Mouse (Mus musculus) bone marrow, adult 2 months (tissue): ENCODE measurements around the gene Map10. TPM values are rescaled to one million over a fixed set of nuclear protein-coding genes. Genes with fewer than 3 reads are reported as not detected.
A peak's percentile ranks its signal among the peaks of the same experiment; 100 is the strongest.

ENCODE experiments used
- H3K27ac ChIP-seq: fragments of 200-500 bp; 2 replicates; pipeline ENCODE4 v1.5.1; 2012; ENCODE audit warnings: low read depth, mild to moderate bottlenecking, control low read depth, inconsistent platforms, low read length; ENCODE audit not compliant: control insufficient read depth, poor library complexity, insufficient read depth
- H3K4me1 ChIP-seq: fragments of 200-500 bp; 2 replicates; pipeline ENCODE4 v1.6.1; 2011; ENCODE audit warnings: low read length; ENCODE audit not compliant: control insufficient read depth, insufficient read depth
- H3K4me3 ChIP-seq: fragments of 200-500 bp; replicated peaks from 2 replicates; pipeline ENCODE3; 2011; ENCODE audit warnings: mild to moderate bottlenecking, low read depth, low read length, control low read depth; ENCODE audit not compliant: control insufficient read depth
- CTCF ChIP-seq: fragments of 200-500 bp; IDR thresholded peaks from 2 replicates; pipeline ENCODE4 v1.5.1; 2011; ENCODE audit warnings: low read length, control low read depth; ENCODE audit not compliant: control insufficient read depth, insufficient read depth
- POLR2A ChIP-seq: fragments of 200-500 bp; IDR thresholded peaks from 2 replicates; pipeline ENCODE4 v1.6.1; 2011; ENCODE audit warnings: low read depth, mild to moderate bottlenecking, control low read depth, low read length, borderline replicate concordance; ENCODE audit not compliant: control insufficient read depth
- WGBS: fragments of 180-500 bp; shearing (Covaris S2); methylation state at CpG from one replicate; pipeline ENCODE4 v1.1.7; 2018; 5-methylcytosine and 5-hydroxymethylcytosine counted together
- polyA plus RNA-seq: library from polyadenylated mRNA; stranded (reverse); fragments of >200 nt; gene quantifications from 2 replicates; pipeline ENCODE4 v1.2.4, GENCODE M21; 2011; ENCODE audit warnings: low replicate concordance; ENCODE audit not compliant: missing spikeins, insufficient read depth, insufficient read length

Map10 gene
- polyA plus RNA-seq, 1 experiment, result 0.42 TPM

- Histone ChIP-seq H3K4me1 (no peaks in the 10 kb centered on the region; the same call in 1 of the 2 replicates), H3K27ac (no peak overlapping the region), H3K4me3 (no peak overlapping the region)
- TF ChIP-seq POLR2A (no peak), CTCF (no peak)
- 67% methylated on average over 8 of the region's 8 CpGs for WGBS
These were observed 4.3 kb upstream of the Map10 start for GRCm38 (mm10) chr8:125665183-125665875.

DNA sequence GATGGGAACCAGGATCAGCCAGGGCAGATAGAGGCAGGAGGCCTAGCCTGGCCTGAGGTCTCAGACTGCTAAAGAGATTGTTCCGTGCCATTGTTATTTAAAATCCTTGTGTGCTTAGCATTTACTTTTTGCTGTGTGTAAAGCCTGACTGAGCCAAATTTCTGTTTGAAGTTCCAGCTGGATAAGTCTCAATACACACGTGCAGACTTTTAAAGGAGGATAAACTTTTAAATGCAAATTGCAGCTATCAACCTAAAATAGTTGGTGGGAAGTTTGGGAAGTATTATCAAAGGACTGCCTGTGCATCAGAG, 3.8 kb upstream of the Map10 start:
- TF ChIP-seq CTCF (no peak), POLR2A (no peak)
- Histone ChIP-seq H3K27ac (no peak overlapping the region), H3K4me1 (no peaks in the 10 kb centered on the region; the same call in 1 of the 2 replicates), H3K4me3 (no peak overlapping the region)
- 75% methylated on average over 2 of the region's 2 CpGs for WGBS

DNA sequence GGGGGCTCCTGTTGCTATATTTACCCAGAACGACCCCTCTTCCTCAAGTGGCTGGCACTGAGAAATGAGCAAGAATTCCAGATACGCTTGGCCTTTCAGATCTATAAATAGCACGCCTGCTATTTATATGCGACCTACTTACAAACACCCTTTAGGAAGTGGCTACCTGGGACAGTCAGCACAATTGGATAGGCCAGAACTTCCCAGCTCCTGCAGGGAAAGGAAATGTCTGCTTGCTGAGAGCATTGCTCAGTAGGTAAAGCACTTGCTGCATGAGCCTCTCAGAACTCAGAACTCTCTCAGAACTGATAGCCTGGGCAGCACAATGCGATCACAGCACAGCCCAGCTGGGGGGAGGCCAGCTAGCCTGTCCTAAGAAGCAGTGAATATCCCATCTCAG, 3.4 kb upstream of the Map10 start:
- WGBS, result 77% methylated on average over 5 of the region's 5 CpGs
- Histone ChIP-seq H3K4me3 (no peak overlapping the region), H3K4me1 (no peaks in the 10 kb centered on the region; the same call in 1 of the 2 replicates), H3K27ac (no peak overlapping the region)
- no peak for TF ChIP-seq POLR2A
- no peak for TF ChIP-seq CTCF

DNA sequence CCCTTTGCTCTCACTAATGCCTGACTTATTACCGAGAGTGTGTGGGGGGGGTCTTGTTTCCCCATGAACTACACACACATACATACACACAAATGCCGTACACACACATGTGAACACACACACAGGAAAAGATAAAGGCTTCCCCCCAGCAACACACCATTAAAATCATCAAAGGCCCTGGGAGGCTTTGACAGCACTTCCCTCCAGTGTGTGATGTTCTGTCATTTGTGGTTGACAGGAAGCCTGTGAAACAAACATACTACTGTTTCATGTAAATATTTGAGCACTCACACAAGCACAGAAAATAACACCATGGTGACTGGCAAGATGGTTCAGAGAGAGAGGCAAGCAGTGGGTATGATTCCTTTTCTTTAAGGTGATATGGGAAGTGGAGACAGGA, 2.4 kb upstream of the Map10 start:
- Histone ChIP-seq H3K4me3 (no peak overlapping the region), H3K4me1 (no peaks in the 10 kb centered on the region; the same call in 1 of the 2 replicates), H3K27ac (no peak overlapping the region)
- TF ChIP-seq CTCF, result no peak
- no peak for TF ChIP-seq POLR2A
- 59% methylated on average over 2 of the region's 2 CpGs for WGBS

- Histone ChIP-seq H3K4me1 (no peaks in the 10 kb centered on the region; the same call in 1 of the 2 replicates), H3K4me3 (no peak overlapping the region), H3K27ac (no peak overlapping the region)
- 77% methylated on average over 14 of the region's 14 CpGs for WGBS
- TF ChIP-seq POLR2A (no peak), CTCF (no peak)
These were observed 389 bp upstream of the Map10 start for GRCm38 (mm10) chr8:125669159-125669699.

- Histone ChIP-seq H3K27ac (no peak overlapping the region), H3K4me3 (peak overlapping the region; percentile 58), H3K4me1 (no peaks in the 10 kb centered on the region; the same call in 1 of the 2 replicates)
- TF ChIP-seq POLR2A (no peak), CTCF (no peak)
- 88% methylated on average over 6 of the region's 6 CpGs for WGBS
These were observed 802 bp downstream of the Map10 start for GRCm38 (mm10) chr8:125670420-125670819.

- TF ChIP-seq POLR2A (no peak), CTCF (no peak)
- no peak overlapping the region; the same call in 1 of the 2 replicates for H3K27ac ChIP-seq
- WGBS, result 87% methylated on average over 9 of the region's 9 CpGs
- no peak overlapping the region for H3K4me3 ChIP-seq
- H3K4me1 ChIP-seq, result no peaks in the 10 kb centered on the region; the same call in 1 of the 2 replicates
These were observed 1.3 kb downstream of the Map10 start for GRCm38 (mm10) chr8:125670906-125671305.

- TF ChIP-seq CTCF (no peak), POLR2A (no peak)
- Histone ChIP-seq H3K4me3 (no peak overlapping the region), H3K27ac (no peak overlapping the region; the same call in 1 of the 2 replicates), H3K4me1 (no peaks in the 10 kb centered on the region; the same call in 1 of the 2 replicates)
- 73% methylated on average over 5 of the region's 5 CpGs for WGBS
These were observed 1.8 kb downstream of the Map10 start for GRCm38 (mm10) chr8:125671371-125671770.
